Mouse (Mus musculus): Measurements from ENCODE around the gene Abca17. TPM values are rescaled to one million over a fixed set of nuclear protein-coding genes. Genes with fewer than 3 reads are reported as not detected.

The Abca17 gene
- polyA plus RNA-seq, 1 experiment from 2014 or later: 0.24 TPM

GRCm38 (mm10) chr17:24320826-24321225 lies 30.0 kb downstream of the Abca17 start:
- WGBS: 91% methylated on average over 3 of the region's 3 CpGs
- Histone ChIP-seq H3K4me3 (ENCODE audit: low read depth, low read length) (no peak overlapping the region), H3K27me3 (ENCODE audit: control insufficient read depth, insufficient read depth, low read length) (no peaks in the 10 kb centered on the region)

GRCm38 (mm10) chr17:24307500-24307899 lies 43.4 kb downstream of the Abca17 start:
- no peak overlapping the region for H3K27ac ChIP-seq (ENCODE audit: low read depth, low read length)
- no peaks in the 10 kb centered on the region for H3K36me3 ChIP-seq (ENCODE audit: control insufficient read depth, insufficient read depth, low read length)
- H3K9ac ChIP-seq (ENCODE audit: low read length): no peak overlapping the region
- DNase-seq (ENCODE audit: low spot score) (no peak), ATAC-seq (ENCODE audit: insufficient read depth, low FRiP score, low TSS enrichment) (no peak)
- H3K9me3 ChIP-seq (ENCODE audit: control insufficient read depth, low read length): no peaks in the 10 kb centered on the region
- no peak overlapping the region for H3K4me2 ChIP-seq (ENCODE audit: low read depth)
- H3K4me1 ChIP-seq (ENCODE audit: control insufficient read depth, insufficient read depth, low read length): no peaks in the 10 kb centered on the region
- no peak overlapping the region for H3K4me3 ChIP-seq (ENCODE audit: low read depth, low read length)
- WGBS: 49% methylated on average over 4 of the region's 4 CpGs
- H3K27me3 ChIP-seq (ENCODE audit: control insufficient read depth, insufficient read depth, low read length): no peaks in the 10 kb centered on the region

More at GRCm38 (mm10) chr17:24320826-24321225, 30.0 kb downstream of the Abca17 start:
- Histone ChIP-seq H3K4me2 (ENCODE audit: low read depth) (no peak overlapping the region), H3K27ac (ENCODE audit: low read depth, low read length) (no peak overlapping the region), H3K9me3 (ENCODE audit: control insufficient read depth, low read length) (no peaks in the 10 kb centered on the region), H3K4me1 (ENCODE audit: control insufficient read depth, insufficient read depth, low read length) (no peaks in the 10 kb centered on the region), H3K36me3 (ENCODE audit: control insufficient read depth, insufficient read depth, low read length) (no peaks in the 10 kb centered on the region), H3K9ac (ENCODE audit: low read length) (no peak overlapping the region)
- DNase-seq (ENCODE audit: low spot score): no peak
- ATAC-seq (ENCODE audit: insufficient read depth, low FRiP score, low TSS enrichment): no peak

- H3K4me3 ChIP-seq (ENCODE audit: low read depth, low read length): no peak overlapping the region
- H3K9me3 ChIP-seq (ENCODE audit: control insufficient read depth, low read length): no peaks in the 10 kb centered on the region
- no peak overlapping the region for H3K27ac ChIP-seq (ENCODE audit: low read depth, low read length)
- no peaks in the 10 kb centered on the region for H3K27me3 ChIP-seq (ENCODE audit: control insufficient read depth, insufficient read depth, low read length)
- WGBS: 85% methylated on average over 4 of the region's 4 CpGs
- H3K4me2 ChIP-seq (ENCODE audit: low read depth): no peak overlapping the region
- DNase-seq (ENCODE audit: low spot score) (no peak), ATAC-seq (ENCODE audit: insufficient read depth, low FRiP score, low TSS enrichment) (no peak)
- H3K9ac ChIP-seq (ENCODE audit: low read length): no peak overlapping the region
- no peaks in the 10 kb centered on the region for H3K36me3 ChIP-seq (ENCODE audit: control insufficient read depth, insufficient read depth, low read length)
- no peaks in the 10 kb centered on the region for H3K4me1 ChIP-seq (ENCODE audit: control insufficient read depth, insufficient read depth, low read length)
Observed at GRCm38 (mm10) chr17:24300651-24301050, 50.2 kb downstream of the Abca17 start.

GRCm38 (mm10) chr17:24289338-24289737 lies 61.5 kb downstream of the Abca17 start:
- H3K27me3 ChIP-seq (ENCODE audit: control insufficient read depth, insufficient read depth, low read length): no peaks in the 10 kb centered on the region
- no peak overlapping the region for H3K4me2 ChIP-seq (ENCODE audit: low read depth)
- DNase-seq (ENCODE audit: low spot score) (no peak), ATAC-seq (ENCODE audit: insufficient read depth, low FRiP score, low TSS enrichment) (no peak)
- H3K36me3 ChIP-seq (ENCODE audit: control insufficient read depth, insufficient read depth, low read length): no peaks in the 10 kb centered on the region
- H3K4me3 ChIP-seq (ENCODE audit: low read depth, low read length): no peak overlapping the region
- WGBS: 88% methylated on average over 5 of the region's 5 CpGs
- H3K27ac ChIP-seq (ENCODE audit: low read depth, low read length): no peak overlapping the region
- no peaks in the 10 kb centered on the region for H3K4me1 ChIP-seq (ENCODE audit: control insufficient read depth, insufficient read depth, low read length)
- no peak overlapping the region for H3K9ac ChIP-seq (ENCODE audit: low read length)
- H3K9me3 ChIP-seq (ENCODE audit: control insufficient read depth, low read length): no peaks in the 10 kb centered on the region

- WGBS: 88% methylated on average over 9 of the region's 9 CpGs
Observed at GRCm38 (mm10) chr17:24288477-24288876, 62.4 kb downstream of the Abca17 start.

GRCm38 (mm10) chr17:24285680-24286079 lies 65.2 kb downstream of the Abca17 start:
- Histone ChIP-seq H3K27me3 (ENCODE audit: control insufficient read depth, insufficient read depth, low read length) (no peaks in the 10 kb centered on the region), H3K36me3 (ENCODE audit: control insufficient read depth, insufficient read depth, low read length) (no peaks in the 10 kb centered on the region), H3K4me2 (ENCODE audit: low read depth) (no peak overlapping the region), H3K9ac (ENCODE audit: low read length) (no peak overlapping the region), H3K27ac (ENCODE audit: low read depth, low read length) (no peak overlapping the region), H3K9me3 (ENCODE audit: control insufficient read depth, low read length) (no peaks in the 10 kb centered on the region), H3K4me1 (ENCODE audit: control insufficient read depth, insufficient read depth, low read length) (no peaks in the 10 kb centered on the region), H3K4me3 (ENCODE audit: low read depth, low read length) (no peak overlapping the region)
- no peak for ATAC-seq (ENCODE audit: insufficient read depth, low FRiP score, low TSS enrichment)
- WGBS: 77% methylated on average over 3 of the region's 3 CpGs
- no peak for DNase-seq (ENCODE audit: low spot score)

More at GRCm38 (mm10) chr17:24288477-24288876, 62.4 kb downstream of the Abca17 start:
- Histone ChIP-seq H3K9ac (ENCODE audit: low read length) (no peak overlapping the region), H3K27ac (ENCODE audit: low read depth, low read length) (no peak overlapping the region), H3K4me2 (ENCODE audit: low read depth) (no peak overlapping the region), H3K4me3 (ENCODE audit: low read depth, low read length) (no peak overlapping the region), H3K9me3 (ENCODE audit: control insufficient read depth, low read length) (no peaks in the 10 kb centered on the region), H3K4me1 (ENCODE audit: control insufficient read depth, insufficient read depth, low read length) (no peaks in the 10 kb centered on the region), H3K27me3 (ENCODE audit: control insufficient read depth, insufficient read depth, low read length) (no peaks in the 10 kb centered on the region), H3K36me3 (ENCODE audit: control insufficient read depth, insufficient read depth, low read length) (no peaks in the 10 kb centered on the region)
- ATAC-seq (ENCODE audit: insufficient read depth, low FRiP score, low TSS enrichment) (no peak), DNase-seq (ENCODE audit: low spot score) (no peak)

- H3K4me2 ChIP-seq (ENCODE audit: low read depth): no peak overlapping the region
- H3K27me3 ChIP-seq (ENCODE audit: control insufficient read depth, insufficient read depth, low read length): no peaks in the 10 kb centered on the region
- no peaks in the 10 kb centered on the region for H3K4me1 ChIP-seq (ENCODE audit: control insufficient read depth, insufficient read depth, low read length)
- DNase-seq (ENCODE audit: low spot score) (no peak), ATAC-seq (ENCODE audit: insufficient read depth, low FRiP score, low TSS enrichment) (no peak)
- no peaks in the 10 kb centered on the region for H3K36me3 ChIP-seq (ENCODE audit: control insufficient read depth, insufficient read depth, low read length)
- no peak overlapping the region for H3K9ac ChIP-seq (ENCODE audit: low read length)
- H3K4me3 ChIP-seq (ENCODE audit: low read depth, low read length): no peak overlapping the region
- no peaks in the 10 kb centered on the region for H3K9me3 ChIP-seq (ENCODE audit: control insufficient read depth, low read length)
- H3K27ac ChIP-seq (ENCODE audit: low read depth, low read length): no peak overlapping the region
- WGBS: 70% methylated on average over 9 of the region's 9 CpGs
Observed at GRCm38 (mm10) chr17:24283266-24283818, 67.5 kb downstream of the Abca17 start.

- ATAC-seq (ENCODE audit: insufficient read depth, low FRiP score, low TSS enrichment) (no peak), DNase-seq (ENCODE audit: low spot score) (no peak)
- no peaks in the 10 kb centered on the region for H3K4me1 ChIP-seq (ENCODE audit: control insufficient read depth, insufficient read depth, low read length)
Observed at GRCm38 (mm10) chr17:24282637-24283036, 68.2 kb downstream of the Abca17 start.

GRCm38 (mm10) chr17:24279907-24280306 lies 71.0 kb downstream of the Abca17 start:
- no peaks in the 10 kb centered on the region for H3K36me3 ChIP-seq (ENCODE audit: control insufficient read depth, insufficient read depth, low read length)
- 85% methylated on average over 4 of the region's 4 CpGs for WGBS
- H3K9me3 ChIP-seq (ENCODE audit: control insufficient read depth, low read length): no peaks in the 10 kb centered on the region
- H3K4me1 ChIP-seq (ENCODE audit: control insufficient read depth, insufficient read depth, low read length): no peaks in the 10 kb centered on the region
- H3K4me2 ChIP-seq (ENCODE audit: low read depth): no peak overlapping the region
- no peak overlapping the region for H3K27ac ChIP-seq (ENCODE audit: low read depth, low read length)
- H3K4me3 ChIP-seq (ENCODE audit: low read depth, low read length): no peak overlapping the region
- ATAC-seq (ENCODE audit: insufficient read depth, low FRiP score, low TSS enrichment): no peak
- no peak for DNase-seq (ENCODE audit: low spot score)
- H3K9ac ChIP-seq (ENCODE audit: low read length): no peak overlapping the region
- H3K27me3 ChIP-seq (ENCODE audit: control insufficient read depth, insufficient read depth, low read length): no peaks in the 10 kb centered on the region

More at GRCm38 (mm10) chr17:24282637-24283036, 68.2 kb downstream of the Abca17 start:
- Histone ChIP-seq H3K36me3 (ENCODE audit: control insufficient read depth, insufficient read depth, low read length) (no peaks in the 10 kb centered on the region), H3K9ac (ENCODE audit: low read length) (no peak overlapping the region), H3K27ac (ENCODE audit: low read depth, low read length) (no peak overlapping the region), H3K4me2 (ENCODE audit: low read depth) (no peak overlapping the region), H3K4me3 (ENCODE audit: low read depth, low read length) (no peak overlapping the region), H3K9me3 (ENCODE audit: control insufficient read depth, low read length) (no peaks in the 10 kb centered on the region), H3K27me3 (ENCODE audit: control insufficient read depth, insufficient read depth, low read length) (no peaks in the 10 kb centered on the region)
- 71% methylated on average over 4 of the region's 4 CpGs for WGBS

All from neural tube, embryonic 11.5 days (tissue).